Mouse (Mus musculus): ENCODE measurements around the gene Sec14l3.

- TF ChIP-seq CTCF (IDR thresholded peaks at IDR 0.05; ENCODE audit: borderline replicate concordance, insufficient read depth, low read length), result no peak
- peak; percentile 61 for TF ChIP-seq POLR2A (IDR thresholded peaks at IDR 0.05; ENCODE audit: low read depth, low read length)
These were observed 53.7 kb downstream of the Sec14l3 start for GRCm38 (mm10) chr11:4118081-4118921.
